Mouse (Mus musculus) intestine, postnatal 0 days (tissue): ENCODE results near the gene Elmod2. TPM values are rescaled to one million over a fixed set of nuclear protein-coding genes. Genes with fewer than 3 reads are reported as not detected.

ENCODE experiments used
- ATAC-seq: fragments of 200-750 bp; cut with Nextera tagmentation; 2 replicates; pipeline ENCODE4 v1.8.0; 2017; ENCODE audit warnings: mild to moderate bottlenecking, moderate TSS enrichment, moderate library complexity
- H3K27ac ChIP-seq: fragments of 300-500 bp; sonication (generic); 2 replicates; pipeline ENCODE4 v1.5.1; 2014; ENCODE audit warnings: mild to moderate bottlenecking, low read depth, low read length, moderate library complexity
- H3K27me3 ChIP-seq: fragments of 300-500 bp; sonication (generic); replicated peaks from 2 replicates; pipeline ENCODE4 v1.6.1; 2014; ENCODE audit warnings: low read length, mixed read lengths; ENCODE audit not compliant: control insufficient read depth, insufficient read depth
- H3K36me3 ChIP-seq: fragments of 300-500 bp; sonication (generic); 2 replicates; pipeline ENCODE4 v1.6.1; 2014; ENCODE audit warnings: mild to moderate bottlenecking, moderate library complexity; ENCODE audit not compliant: control insufficient read depth, insufficient read depth
- H3K4me1 ChIP-seq: fragments of 300-500 bp; sonication (generic); replicated peaks from 2 replicates; pipeline ENCODE4 v1.6.1; 2014; ENCODE audit warnings: antibody characterized with exemption, low read length, mixed read lengths; ENCODE audit not compliant: control insufficient read depth, insufficient read depth
- H3K4me2 ChIP-seq: fragments of 300-500 bp; sonication (generic); replicated peaks from 2 replicates; pipeline ENCODE4 v1.6.1; 2014; ENCODE audit warnings: low read depth, mild to moderate bottlenecking, moderate library complexity
- H3K4me3 ChIP-seq: fragments of 300-500 bp; sonication (generic); 2 replicates; pipeline ENCODE4 v1.5.1; 2014; ENCODE audit warnings: low read depth, low read length
- H3K9ac ChIP-seq: fragments of 300-500 bp; sonication (generic); 2 replicates; pipeline ENCODE4 v1.6.1; 2014; ENCODE audit warnings: mild to moderate bottlenecking, low read depth, low read length
- H3K9me3 ChIP-seq: fragments of 300-500 bp; sonication (generic); 2 replicates; pipeline ENCODE4 v1.6.1; 2016; ENCODE audit warnings: mixed run types; ENCODE audit not compliant: control insufficient read depth
- CTCF ChIP-seq: sonication (generic); IDR thresholded peaks from 2 replicates; pipeline ENCODE4 v1.5.1; 2016; ENCODE audit warnings: low read depth, mild to moderate bottlenecking, control low read depth, antibody characterized with exemption, moderate library complexity
- WGBS: fragments of 180-500 bp; shearing (Covaris S2); extraction: QIAGEN DNeasy Blood & Tissue Kit; methylation state at CpG from one replicate; pipeline ENCODE4 v1.1.7; 2014; 5-methylcytosine and 5-hydroxymethylcytosine counted together
- polyA plus RNA-seq: library from polyadenylated mRNA; unstranded; fragments of >200 nt; fragmentation: Nextera tagmentation; extraction: Ambion mirVana; gene quantifications from 2 replicates; pipeline ENCODE4 v1.2.1, GENCODE M21; 2015

The Elmod2 gene
- polyA plus RNA-seq, 1 experiment from 2014 or later, result 5.6 TPM

GRCm38 (mm10) chr8:83348263-83348662 lies 16.0 kb upstream of the Elmod2 start, which contains the start of gene Mgat4d:
Gene Mgat4d, plus strand, starts transcription at chr8:83348471.
- Histone ChIP-seq H3K4me3 (no peak within 1 kb of the TSS), H3K27me3 (no peaks in the 10 kb centered on the region), H3K27ac (no peak within 1 kb of the TSS), H3K36me3 (no peaks in the 10 kb centered on the region), H3K9me3 (no peaks in the 10 kb centered on the region), H3K4me2 (no peak within 1 kb of the TSS), H3K4me1 (no peaks in the 10 kb centered on the region), H3K9ac (no peak within 1 kb of the TSS)
- no peak for ATAC-seq
- 83% methylated on average over 18 of the region's 18 CpGs for WGBS
- TF ChIP-seq CTCF, result no peak

- no peaks in the 10 kb centered on the region for H3K27me3 ChIP-seq
- no peak overlapping the region for H3K9ac ChIP-seq
- H3K4me3 ChIP-seq, result no peak overlapping the region
- no peaks in the 10 kb centered on the region for H3K4me1 ChIP-seq
- no peaks in the 10 kb centered on the region for H3K9me3 ChIP-seq
- no peak overlapping the region for H3K27ac ChIP-seq
- no peak for ATAC-seq
- no peak overlapping the region for H3K4me2 ChIP-seq
- peak; percentile 67 for TF ChIP-seq CTCF
- no peaks in the 10 kb centered on the region for H3K36me3 ChIP-seq
Observed at GRCm38 (mm10) chr8:83342693-83343092, 10.4 kb upstream of the Elmod2 start.

- no peak for TF ChIP-seq CTCF
- no peaks in the 10 kb centered on the region for H3K9me3 ChIP-seq
- no peak overlapping the region for H3K9ac ChIP-seq
- H3K27ac ChIP-seq, result no peak overlapping the region
- no peaks in the 10 kb centered on the region for H3K36me3 ChIP-seq
- no peak overlapping the region for H3K4me3 ChIP-seq
- 93% methylated on average over 3 of the region's 3 CpGs for WGBS
- no peak for ATAC-seq
- no peaks in the 10 kb centered on the region for H3K27me3 ChIP-seq
- no peaks in the 10 kb centered on the region for H3K4me1 ChIP-seq
- H3K4me2 ChIP-seq, result no peak overlapping the region
Observed at GRCm38 (mm10) chr8:83342076-83342475, 9.8 kb upstream of the Elmod2 start.

GRCm38 (mm10) chr8:83332864-83333263 lies 578 bp upstream of the Elmod2 start:
- Histone ChIP-seq H3K9me3 (no peaks in the 10 kb centered on the region), H3K4me1 (no peaks in the 10 kb centered on the region), H3K36me3 (peaks cover 5% of the 10 kb centered on the region; the same call in 1 of the 2 replicates), H3K4me3 (peak overlapping the region; percentile 87), H3K27me3 (no peaks in the 10 kb centered on the region; the same call in 1 of the 2 replicates), H3K9ac (no peak overlapping the region), H3K4me2 (peak overlapping the region; percentile 96), H3K27ac (no peak overlapping the region)
- no peak for TF ChIP-seq CTCF
- no peak for ATAC-seq
- 10% methylated on average over 7 of the region's 7 CpGs for WGBS

GRCm38 (mm10) chr8:83331567-83331898 lies 753 bp downstream of the Elmod2 start:
- Histone ChIP-seq H3K27ac (no peak overlapping the region), H3K9me3 (no peaks in the 10 kb centered on the region), H3K4me3 (peak overlapping the region; percentile 87), H3K9ac (peak overlapping the region; percentile 82), H3K36me3 (peaks cover 8% of the 10 kb centered on the region), H3K4me2 (peak overlapping the region; percentile 96), H3K4me1 (no peaks in the 10 kb centered on the region), H3K27me3 (no peaks in the 10 kb centered on the region; the same call in 1 of the 2 replicates)
- WGBS, result 11% methylated on average over 7 of the region's 7 CpGs
- ATAC-seq, result no peak
- TF ChIP-seq CTCF, result no peak

GRCm38 (mm10) chr8:83327889-83328288 lies 4.4 kb downstream of the Elmod2 start:
- Histone ChIP-seq H3K4me2 (no peak overlapping the region), H3K9me3 (no peaks in the 10 kb centered on the region), H3K4me1 (no peaks in the 10 kb centered on the region), H3K27me3 (no peaks in the 10 kb centered on the region), H3K9ac (no peak overlapping the region), H3K4me3 (no peak overlapping the region), H3K27ac (no peak overlapping the region), H3K36me3 (peaks cover 11% of the 10 kb centered on the region)
- TF ChIP-seq CTCF, result no peak
- ATAC-seq, result no peak
- WGBS, result 92% methylated on average over 5 of the region's 5 CpGs

- no peak for ATAC-seq
- Histone ChIP-seq H3K4me2 (no peak overlapping the region), H3K4me3 (no peak overlapping the region), H3K27me3 (no peaks in the 10 kb centered on the region), H3K36me3 (peaks cover 35% of the 10 kb centered on the region), H3K27ac (no peak overlapping the region), H3K9me3 (no peaks in the 10 kb centered on the region), H3K9ac (no peak overlapping the region), H3K4me1 (no peaks in the 10 kb centered on the region)
- WGBS, result 91% methylated on average over 2 of the region's 2 CpGs
- peak; percentile 52 for TF ChIP-seq CTCF
Observed at GRCm38 (mm10) chr8:83323056-83323455, 9.2 kb downstream of the Elmod2 start.
